Mouse (Mus musculus): Measurements from ENCODE around the gene Dglucy.
A peak's percentile ranks its signal among the peaks of the same experiment; 100 is the strongest.

The Dglucy gene

DNA sequence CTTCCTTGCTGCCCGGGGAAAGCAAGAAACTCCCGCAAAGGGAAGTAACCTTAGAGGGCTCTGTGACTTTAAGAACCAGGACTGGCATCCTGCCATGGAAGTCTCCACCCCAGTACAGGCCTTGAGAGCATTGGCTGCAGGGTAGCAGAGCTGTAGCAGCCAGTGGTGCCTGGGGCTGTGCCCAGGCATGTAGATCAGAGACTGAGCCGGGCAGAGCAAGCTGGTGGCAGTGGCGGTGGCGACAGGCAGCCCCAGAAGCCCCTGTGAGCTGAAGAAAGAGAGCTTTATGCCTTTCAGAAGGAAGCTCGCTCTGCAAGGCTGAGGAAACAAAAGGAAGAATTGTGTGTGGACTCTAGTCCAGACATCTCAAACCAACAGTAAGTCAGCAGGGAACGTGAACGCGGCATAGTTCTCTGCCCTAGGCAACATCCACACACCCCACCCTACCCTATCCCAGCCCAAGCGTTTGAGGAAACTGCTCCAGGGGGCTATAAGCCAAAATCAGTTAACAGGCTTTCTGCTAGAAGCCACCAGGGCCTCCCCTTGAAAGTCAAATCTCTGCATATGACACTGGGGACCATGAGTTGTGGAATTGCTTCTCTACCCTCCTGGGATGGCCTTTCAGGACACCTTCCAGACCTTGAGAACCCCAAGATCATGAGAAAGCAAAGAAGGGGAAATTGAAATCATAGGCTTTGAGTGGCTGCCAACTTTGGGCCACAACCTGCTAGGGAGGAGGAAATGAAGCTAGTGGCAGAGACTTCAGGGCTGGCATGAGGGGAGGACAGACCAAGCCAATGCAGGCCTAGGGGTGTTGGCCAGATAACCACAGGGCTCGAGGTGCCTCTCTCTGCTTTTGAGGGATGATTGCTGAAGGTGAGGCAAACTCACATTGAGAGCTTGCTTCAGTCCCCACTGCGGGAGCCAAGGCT, at the start of gene Dglucy:
Dglucy (plus strand) TSS at position 124 of the 932 bp plus-strand sequence.
- peak; percentile 69 to 86 for DNase-seq (ENCODE audit: low spot score in 2 of 2)

GRCm38 (mm10) chr12:100735156-100735555, 43.7 kb upstream of the Dglucy start:
- no peak for DNase-seq (ENCODE audit: low spot score in 2 of 2)

DNA sequence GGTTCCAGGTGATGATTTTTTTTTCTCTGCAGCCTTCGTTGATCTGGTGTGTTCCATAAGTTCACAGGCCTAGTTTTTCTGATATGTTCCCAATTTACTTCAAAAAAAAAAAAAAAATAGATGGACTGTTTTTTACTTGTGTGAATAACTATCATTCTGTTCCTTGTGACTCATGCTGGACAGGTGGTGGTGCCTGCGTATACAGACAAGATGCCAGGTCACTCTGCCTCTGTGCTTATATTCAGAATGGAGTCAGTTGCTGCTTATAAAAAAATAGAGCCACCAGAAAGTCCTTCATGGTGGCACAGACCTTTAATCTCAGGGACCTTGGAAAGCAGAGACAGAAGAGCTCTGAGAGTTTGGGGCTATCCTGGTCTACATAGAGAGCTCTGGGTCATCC, 43.3 kb upstream of the Dglucy start:
- DNase-seq (ENCODE audit: low spot score in 2 of 2), result no peak

DNA sequence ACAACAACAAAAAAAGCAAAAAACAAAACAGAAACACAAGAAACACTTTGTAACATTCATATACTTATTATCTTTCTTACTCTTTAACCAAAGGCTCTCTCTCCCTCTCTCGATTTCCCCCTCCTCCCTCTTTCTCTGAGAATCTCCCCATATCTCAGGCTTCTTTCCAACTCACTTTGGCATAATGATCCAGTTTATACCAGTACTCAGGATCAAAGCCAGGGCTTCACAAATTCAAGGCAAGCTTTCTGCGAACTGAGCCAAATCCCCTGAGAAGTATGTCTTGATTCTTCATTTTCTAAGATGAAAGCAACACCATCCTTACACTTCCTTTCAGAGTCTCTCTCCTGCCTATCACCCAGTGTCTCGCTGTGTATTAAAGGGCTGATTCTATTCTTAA, 40.4 kb upstream of the Dglucy start:
- no peak for DNase-seq (ENCODE audit: low spot score in 2 of 2)

DNA sequence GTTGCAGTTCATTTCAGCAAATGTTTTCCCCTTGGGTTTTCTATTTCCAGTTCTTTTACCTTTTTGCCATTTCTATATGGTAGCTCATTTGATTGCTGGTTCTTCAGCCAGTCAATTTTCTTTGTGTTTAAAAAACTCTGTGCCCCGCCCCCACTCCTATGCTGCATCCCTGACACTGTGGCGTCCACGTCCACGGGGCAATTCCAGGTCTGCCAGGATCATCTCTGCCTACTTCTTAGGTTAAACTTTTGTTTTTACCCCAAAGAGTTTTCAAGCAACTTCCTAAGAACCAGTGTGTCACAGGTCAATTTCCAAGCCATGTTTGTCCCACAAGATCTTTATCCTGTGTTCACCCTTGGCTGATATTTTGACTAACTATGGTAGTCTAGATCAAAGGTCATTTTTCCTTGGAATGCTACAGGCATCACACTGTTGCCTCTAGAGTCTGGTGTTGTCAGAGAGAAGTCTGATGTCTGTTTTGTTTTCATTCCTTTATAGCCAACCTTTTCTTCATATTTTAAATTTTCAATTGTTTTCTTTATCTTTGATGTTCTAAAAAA, 39.8 kb upstream of the Dglucy start:
- DNase-seq (ENCODE audit: low spot score in 2 of 2), result no peak

GRCm38 (mm10) chr12:100740313-100740712, 38.5 kb upstream of the Dglucy start:
- DNase-seq (ENCODE audit: low spot score in 2 of 2), result no peak

GRCm38 (mm10) chr12:100742468-100742867, 36.4 kb upstream of the Dglucy start:
- no peak for DNase-seq (ENCODE audit: low spot score in 2 of 2)

GRCm38 (mm10) chr12:100752977-100753376, 25.9 kb upstream of the Dglucy start:
- DNase-seq (ENCODE audit: low spot score in 2 of 2), result no peak

DNA sequence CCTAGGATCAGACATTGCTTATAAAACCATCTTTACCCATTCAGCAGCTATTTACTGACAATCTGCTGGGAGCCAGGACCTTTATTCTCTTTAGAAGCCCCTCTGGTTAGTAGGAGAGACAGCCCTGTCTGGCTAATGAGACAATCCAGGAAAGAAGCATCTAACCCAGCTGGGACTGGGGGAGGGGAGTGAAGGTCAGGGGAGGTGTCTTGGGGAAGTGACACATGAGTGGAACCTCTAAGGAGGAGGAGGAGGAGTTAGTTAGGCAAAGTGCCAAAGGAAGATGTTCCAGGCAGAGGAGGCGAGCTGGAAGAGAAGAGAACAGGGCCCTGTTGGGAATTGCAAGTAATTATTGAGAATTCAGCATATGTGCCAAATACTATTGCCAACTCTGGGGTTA, 25.1 kb upstream of the Dglucy start:
- DNase-seq (ENCODE audit: low spot score in 2 of 2), result no peak

DNA sequence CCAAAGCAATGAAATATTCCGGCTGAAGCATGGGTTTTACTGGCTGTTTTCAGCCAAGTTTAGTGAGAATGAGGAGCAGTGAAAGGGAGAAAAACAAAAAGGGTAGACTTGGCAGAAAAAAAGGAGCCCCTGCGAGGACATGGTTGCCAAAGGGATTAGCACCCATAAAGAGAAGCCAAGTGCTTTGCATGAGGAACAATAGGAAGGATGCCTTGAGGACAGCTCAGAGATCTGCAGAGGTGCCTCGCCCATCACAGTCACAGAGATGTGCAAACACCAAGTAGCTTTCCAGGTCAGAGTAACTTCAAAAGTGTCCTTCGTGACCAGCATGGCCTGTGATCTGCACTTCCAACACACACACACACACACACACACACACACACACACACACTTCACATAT, 21.4 kb upstream of the Dglucy start:
- no peak for DNase-seq (ENCODE audit: low spot score in 2 of 2)

DNA sequence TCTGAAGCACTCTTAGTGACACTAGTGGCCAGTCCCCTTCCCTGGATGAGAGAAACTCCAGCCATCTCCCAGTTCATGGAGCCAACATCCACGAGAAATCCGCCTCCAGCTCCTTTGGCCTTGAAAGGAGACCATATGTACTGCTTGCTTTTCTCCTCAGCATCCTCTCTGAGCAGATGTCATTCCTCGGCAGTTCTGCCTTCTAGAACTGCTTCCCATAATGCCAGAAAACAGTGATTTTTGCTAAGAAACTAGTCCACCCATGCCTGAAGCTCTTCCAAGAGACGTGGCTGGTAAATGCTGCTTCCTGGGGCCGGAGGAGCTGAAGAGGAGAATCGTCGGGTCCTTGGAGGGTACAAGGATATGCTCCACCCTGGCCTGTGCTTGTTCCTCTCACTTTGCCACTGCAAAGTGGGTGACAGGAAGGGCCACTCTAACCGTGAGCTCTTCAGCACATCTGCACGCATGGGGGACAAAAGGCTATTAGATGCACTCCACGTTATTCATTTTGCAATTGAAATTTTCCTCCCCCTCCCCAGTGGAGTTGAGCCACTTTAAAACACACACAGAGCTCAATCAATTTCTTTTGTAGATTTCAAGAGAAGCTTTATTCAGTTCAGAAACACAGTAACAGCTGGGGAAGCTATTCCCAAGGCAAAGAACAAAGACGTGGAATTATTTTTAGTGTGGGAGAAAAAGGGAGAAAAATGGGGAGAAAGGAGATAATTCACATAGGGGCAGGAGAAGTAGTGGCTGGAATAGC, 16.0 kb upstream of the Dglucy start:
- no peak for DNase-seq (ENCODE audit: low spot score in 2 of 2)

DNA sequence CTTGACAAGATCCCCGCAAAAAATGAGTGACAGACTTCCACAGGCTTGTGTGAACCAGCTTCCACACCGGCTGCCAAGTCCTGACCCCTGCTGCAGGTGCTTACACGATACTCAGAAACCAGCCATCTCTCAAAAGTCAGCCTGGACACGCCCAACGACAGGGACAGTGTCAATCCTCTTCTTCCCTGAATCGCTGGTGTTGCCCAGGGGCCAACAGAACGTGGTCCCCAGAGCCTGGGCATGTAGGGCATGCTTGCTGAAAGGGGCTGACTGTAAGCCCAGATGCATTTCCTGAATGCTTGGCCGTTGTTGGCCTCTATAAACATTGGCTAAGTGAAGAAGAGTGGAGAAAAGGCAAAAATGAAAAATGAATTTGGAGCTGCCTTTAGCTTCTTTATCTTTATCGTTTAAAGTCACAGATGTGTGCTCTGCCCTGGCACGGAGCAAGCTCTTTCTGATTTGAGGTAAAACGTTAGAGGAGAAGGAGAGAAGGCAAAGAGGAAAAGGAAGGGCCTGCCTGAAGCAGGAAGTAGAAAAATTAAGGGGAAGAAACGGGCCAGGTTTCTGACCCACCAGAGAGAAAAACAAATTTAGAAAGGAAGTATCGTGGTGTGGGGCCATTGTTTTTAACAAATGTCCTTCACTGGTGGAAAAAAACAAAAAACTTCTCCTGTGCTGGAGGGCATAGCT, 14.4 kb upstream of the Dglucy start:
- no peak for DNase-seq (ENCODE audit: low spot score in 2 of 2)

GRCm38 (mm10) chr12:100769871-100770270, 9.0 kb upstream of the Dglucy start:
- DNase-seq (ENCODE audit: low spot score in 2 of 2), result no peak

DNA sequence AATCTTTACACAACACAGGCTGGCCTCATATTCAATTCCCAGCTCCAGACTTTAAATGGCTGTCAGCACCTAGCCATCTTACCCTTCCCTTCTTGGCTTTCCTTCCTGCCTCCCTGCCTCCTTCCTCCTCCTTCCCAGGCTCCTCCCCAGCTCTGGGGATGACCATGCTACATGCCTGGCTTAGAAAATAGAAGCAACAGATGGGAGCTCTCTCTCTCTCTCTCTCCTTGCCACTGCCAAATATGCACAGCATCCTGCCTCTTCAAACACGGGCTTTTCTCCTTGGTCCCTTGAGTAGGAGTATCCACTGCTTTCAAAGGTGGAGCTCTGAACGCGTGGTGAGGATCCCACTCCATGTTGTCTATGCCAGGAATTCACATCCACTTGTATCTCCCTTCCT, 8.1 kb upstream of the Dglucy start:
- DNase-seq (ENCODE audit: low spot score in 2 of 2), result no peak

DNA sequence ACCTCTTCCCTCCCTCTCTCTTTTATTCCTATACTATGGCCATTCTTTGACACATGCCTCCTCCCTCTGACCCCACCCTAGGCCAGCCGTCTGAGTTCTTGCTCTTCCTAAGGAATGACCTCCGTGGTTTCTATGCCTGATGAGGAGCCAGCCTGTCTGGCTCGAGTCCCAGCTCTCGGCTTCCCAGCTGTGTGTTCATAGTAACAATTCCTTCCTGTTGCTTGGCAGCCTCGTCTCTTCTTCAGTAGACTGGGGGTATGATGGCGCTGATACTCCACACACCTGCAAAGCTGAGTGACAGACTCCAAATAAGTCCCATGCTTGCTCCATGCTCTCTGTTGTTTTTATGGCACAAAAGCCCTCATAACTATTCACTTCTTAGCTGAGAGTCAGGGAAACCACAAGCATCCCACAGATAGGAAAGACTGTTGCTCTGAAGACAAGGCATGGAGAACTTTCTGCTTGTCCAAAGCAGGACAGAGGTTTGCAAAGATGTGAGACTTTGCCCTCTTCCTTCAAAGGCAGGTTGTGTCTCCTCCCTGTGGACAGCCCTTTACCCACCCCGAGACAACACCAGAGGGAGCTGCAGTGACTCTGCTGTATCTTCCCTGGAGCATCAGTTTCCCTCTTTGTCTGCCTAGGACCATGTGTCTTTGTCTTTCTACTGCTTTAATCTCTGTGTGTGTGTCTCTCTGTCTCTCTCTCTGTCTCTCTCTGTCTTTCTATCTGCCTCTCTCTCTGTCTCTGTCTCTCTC, 6.5 kb upstream of the Dglucy start:
- peak in 1 of 2 experiments; percentile 49 for DNase-seq (ENCODE audit: low spot score in 2 of 2)

GRCm38 (mm10) chr12:100774756-100775155, 4.1 kb upstream of the Dglucy start:
- DNase-seq (ENCODE audit: low spot score in 2 of 2), result no peak

- DNase-seq (ENCODE audit: low spot score in 2 of 2), result no peak
These were observed 3.6 kb upstream of the Dglucy start for GRCm38 (mm10) chr12:100775291-100775690.

GRCm38 (mm10) chr12:100775911-100776581, 2.8 kb upstream of the Dglucy start:
- DNase-seq (ENCODE audit: low spot score in 2 of 2), result no peak

DNA sequence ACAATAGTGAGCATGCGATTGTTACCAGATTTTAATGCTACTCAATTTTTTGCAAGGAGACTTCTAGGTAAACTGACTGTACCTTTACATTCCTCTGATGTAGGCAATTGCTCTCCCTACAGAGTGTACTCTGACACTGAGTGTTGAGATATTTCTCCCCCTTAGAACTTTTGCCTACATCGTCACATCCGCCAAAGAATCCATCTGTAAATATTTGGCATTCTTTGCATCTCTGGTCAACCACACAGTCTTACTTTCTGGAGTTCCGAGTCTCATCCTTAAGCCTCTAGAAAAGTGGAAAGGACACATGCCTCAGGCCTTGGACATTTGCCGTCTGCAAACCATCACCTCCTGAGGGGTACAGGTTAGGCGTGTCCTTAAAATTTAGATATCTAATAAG, 1.9 kb upstream of the Dglucy start:
- no peak for DNase-seq (ENCODE audit: low spot score in 2 of 2)

GRCm38 (mm10) chr12:100778276-100778933, 452 bp upstream of the Dglucy start:
- DNase-seq (ENCODE audit: low spot score in 2 of 2), result no peak
